Mouse (Mus musculus) thymus, postnatal 0 days (tissue): ENCODE data around the gene Phactr1. TPM values are rescaled to one million over a fixed set of nuclear protein-coding genes. Genes with fewer than 3 reads are reported as not detected.

Experiments used
- DNase-seq: peaks from one replicate; pipeline ENCODE4 v3.0.0-alpha.2; 2015; ENCODE audit warnings: low spot score
- polyA plus RNA-seq: library from polyadenylated mRNA; unstranded; fragments of >200 nt; fragmentation: Nextera tagmentation; extraction: Ambion mirVana; gene quantifications from 2 replicates; pipeline ENCODE4 v1.2.1, GENCODE M21; 2015

The Phactr1 gene
- 2.7 and 3.2 TPM in 2 replicates for polyA plus RNA-seq

DNA sequence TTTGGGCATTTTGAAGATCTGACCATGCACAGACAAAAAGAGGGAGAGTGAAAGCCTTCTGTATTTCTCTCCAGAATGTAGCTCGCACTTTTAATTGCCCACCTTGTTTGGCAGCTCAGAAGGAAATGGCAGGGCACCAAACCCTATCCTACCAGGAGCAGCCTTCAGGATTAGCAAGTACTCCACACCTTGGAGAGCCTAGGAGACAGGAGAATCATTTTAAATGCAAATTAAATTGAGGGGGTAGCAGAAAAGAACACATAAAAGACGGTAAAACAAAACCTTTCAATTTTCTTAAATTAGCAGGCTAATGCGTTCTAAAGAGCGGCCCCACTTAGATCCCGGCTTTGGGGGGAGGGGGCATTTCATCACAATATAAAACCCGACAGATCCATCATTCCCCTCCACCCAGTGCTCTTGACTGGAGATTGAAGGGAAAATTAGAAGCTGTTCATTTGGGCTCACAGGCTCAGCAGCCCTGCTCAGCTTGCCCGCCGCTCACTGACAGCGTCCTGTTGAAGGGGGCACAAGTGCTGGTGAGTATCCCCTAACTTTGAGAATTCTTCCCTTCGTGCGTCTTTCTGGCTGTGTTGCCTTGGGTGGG is at the start of gene Phactr1:
Phactr1 (plus strand) TSS at position 233 of the 604 bp plus-strand sequence.
- DNase-seq: no peak

DNA sequence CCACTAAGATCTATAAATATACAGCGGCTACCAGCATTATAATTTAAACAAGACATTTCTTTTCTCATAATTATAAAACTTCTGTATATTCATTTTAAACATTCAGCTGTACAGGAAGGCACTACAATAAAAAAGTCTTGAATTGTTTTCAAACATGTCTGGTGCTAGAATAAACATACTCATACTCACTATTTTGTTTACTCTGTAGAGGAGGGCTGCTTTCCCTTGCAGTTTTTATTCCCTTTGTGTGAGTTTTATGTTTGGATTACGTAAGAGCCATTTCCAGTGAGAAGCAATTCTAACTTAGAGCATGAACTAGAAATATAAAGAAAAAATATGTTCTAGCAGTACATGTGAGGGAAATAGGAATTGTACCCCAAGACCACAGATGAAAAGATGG is 45.5 kb upstream of the Phactr1 start:
- no peak for DNase-seq

DNA sequence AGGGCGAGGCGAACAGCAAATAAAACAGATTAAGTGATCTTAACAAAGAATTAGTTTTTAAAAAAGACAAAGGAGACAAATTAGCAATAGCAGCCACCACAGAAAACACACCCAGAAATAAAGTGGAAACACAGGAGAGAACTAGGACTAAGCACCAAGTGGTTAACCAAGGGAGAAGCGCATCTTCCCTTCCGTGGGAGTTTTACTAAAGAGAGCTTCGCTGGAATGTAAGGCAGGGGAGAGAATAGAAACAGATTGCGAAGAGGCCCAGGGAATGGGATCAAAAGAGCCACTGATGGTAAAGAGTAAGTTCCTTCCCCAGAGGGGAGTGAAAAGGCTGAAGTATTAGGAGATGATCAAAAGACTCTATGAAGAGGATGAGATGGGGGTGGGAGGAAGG is 30.2 kb upstream of the Phactr1 start:
- DNase-seq: no peak

DNA sequence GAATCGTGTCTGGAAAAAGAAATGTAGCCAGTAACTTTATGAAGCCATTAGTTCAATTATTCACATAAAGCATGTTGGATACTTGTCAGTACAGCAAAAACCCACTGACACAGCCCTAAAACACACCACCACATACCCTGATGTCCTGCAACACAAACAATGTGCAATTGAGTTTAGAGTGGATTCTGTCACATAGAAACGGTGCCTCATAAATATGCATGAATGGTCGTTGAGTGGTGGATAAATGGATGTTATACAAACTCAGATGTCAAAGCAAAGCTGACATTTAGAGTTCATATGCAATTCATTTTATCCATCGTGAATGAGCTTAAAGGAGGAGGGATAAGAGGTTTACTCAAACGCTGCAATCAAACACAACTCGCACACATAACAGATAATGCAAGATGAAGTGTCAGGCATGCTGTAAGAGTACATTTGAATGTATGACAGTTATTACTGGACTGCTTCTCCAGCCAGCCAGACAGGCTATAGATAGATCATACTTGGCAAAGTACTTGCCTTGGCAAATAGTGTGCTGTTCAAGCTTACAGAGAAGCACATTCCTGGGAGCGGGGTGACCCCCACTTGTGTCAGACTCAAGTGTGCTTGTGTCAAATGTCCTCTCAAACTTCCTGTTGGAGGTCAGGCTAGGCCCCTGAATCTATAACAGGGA is 23.6 kb upstream of the Phactr1 start:
- no peak for DNase-seq

DNA sequence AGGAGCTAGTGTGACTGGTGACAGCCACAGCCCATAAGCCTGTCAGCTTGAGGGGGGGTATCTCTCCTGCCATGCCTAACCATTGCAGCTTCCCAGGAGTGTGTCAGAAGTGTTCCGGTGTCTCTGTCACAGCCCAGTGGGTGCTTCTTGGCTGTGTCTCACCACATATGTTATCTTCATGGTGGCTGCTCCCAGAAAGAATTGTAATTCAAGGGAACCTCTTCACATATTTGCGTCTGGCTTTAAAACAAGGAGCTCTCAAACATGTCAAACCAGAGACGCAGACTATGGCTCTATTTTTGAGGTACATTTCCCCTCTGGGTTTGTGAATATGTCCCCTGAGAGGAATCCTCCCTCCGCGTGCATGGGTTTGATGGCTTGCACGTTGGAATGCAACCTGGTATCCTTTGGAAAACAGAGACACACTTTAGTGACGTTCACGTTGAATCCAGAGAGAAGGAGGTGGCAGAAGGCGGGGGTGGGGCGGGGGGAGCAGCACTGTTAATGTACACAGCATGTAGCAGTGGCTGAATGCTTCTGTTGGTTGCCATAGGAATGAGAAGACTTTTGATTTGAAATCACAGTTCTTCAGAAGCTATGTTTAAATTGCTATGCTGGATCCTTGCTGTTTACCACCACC is 8.7 kb upstream of the Phactr1 start:
- DNase-seq: no peak

DNA sequence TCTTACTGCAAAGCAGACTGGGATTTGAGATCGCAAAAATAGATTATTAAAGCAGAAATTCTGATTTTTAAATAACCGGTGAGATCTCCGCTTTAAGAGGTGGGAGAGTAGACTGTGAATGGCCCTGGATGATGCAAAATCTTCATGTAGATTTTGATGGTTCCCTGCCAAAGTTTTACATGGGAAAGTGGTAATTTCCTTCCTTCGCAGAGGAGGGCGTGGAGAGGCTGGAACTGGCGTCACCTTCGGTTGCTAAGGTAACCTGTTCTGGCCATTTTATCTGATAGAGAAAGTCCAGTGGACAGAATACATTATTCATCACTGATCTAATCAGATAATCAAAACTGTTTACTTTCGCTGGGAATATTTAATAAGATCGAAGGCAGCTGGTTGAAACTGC is 876 bp downstream of the Phactr1 start:
- no peak for DNase-seq

DNA sequence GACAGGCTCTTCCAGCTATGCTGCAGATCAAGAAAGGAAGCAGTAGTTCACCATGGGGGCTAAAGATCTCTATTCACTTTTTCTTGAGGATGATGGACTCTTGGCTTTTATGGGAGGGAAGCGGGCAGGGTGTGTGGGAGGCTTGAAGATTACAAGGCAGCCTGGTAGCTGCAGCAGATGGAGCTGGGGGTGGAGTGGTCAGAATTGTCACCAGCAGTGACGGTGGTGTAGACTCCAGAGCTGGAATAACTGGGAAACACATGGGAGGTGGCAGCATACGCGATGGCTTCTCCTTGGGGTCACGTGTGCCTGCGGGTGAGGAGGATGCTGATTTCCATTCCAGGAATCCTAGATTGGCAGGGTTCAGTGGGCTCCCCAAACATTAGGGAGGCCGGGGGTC is 3.8 kb downstream of the Phactr1 start:
- no peak for DNase-seq

DNA sequence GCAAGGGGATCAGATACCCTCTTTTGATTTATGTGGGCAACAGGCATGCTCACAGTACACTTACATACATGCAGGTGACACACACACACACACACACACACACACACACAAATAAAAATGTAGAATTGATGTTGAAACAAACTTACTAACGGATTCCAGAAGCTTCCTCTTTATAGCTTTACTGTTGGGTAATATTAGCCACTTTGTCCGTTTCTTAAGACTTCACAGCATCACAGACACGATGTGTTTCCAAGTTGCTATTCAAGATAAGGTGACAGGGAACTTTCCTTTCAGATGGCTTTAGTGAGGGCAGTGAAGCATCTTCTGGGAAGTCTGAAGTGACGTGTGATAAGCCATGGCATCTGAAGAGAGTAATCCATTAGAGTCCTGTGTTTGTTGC is 11.8 kb downstream of the Phactr1 start:
- DNase-seq: no peak

DNA sequence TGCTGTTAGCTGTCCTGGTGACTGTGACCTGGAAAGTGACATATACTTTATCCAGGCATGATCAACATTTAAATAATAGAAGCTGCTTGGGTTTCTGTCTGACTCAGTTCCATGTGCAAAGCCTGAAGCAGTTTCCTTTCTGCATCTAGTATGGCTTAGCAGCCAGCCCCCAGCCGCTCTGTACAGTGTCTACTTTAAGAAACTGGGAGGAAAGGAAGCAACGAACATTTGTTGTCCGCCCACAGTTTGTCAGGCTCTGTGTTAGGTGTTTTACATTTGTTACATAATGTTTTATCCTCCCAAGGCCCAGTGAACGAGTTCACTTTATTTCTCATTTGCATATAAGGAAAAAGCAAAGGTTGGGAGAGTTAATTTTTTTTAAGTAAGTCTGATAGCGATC is 16.2 kb downstream of the Phactr1 start:
- DNase-seq: no peak

DNA sequence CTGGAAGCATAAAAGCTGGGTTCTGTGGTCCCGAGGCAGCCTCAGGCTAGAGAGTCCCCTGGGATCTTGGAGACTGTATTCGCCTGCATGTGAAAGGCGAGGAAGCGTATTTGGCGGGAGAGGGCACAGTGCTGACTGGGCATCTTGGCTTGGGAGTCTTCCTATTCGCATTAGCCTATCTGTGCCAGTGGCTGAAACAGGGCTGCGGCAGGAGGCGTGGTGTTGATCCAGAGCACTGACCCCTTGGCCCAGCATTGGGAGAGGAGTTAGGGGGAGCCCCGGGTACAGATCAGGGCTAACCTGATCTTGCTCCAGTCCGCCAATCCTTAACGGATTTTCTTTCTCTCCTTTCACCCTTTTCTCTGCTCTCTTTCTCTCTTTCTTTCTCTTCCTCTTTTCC is 28.7 kb downstream of the Phactr1 start:
- no peak for DNase-seq

DNA sequence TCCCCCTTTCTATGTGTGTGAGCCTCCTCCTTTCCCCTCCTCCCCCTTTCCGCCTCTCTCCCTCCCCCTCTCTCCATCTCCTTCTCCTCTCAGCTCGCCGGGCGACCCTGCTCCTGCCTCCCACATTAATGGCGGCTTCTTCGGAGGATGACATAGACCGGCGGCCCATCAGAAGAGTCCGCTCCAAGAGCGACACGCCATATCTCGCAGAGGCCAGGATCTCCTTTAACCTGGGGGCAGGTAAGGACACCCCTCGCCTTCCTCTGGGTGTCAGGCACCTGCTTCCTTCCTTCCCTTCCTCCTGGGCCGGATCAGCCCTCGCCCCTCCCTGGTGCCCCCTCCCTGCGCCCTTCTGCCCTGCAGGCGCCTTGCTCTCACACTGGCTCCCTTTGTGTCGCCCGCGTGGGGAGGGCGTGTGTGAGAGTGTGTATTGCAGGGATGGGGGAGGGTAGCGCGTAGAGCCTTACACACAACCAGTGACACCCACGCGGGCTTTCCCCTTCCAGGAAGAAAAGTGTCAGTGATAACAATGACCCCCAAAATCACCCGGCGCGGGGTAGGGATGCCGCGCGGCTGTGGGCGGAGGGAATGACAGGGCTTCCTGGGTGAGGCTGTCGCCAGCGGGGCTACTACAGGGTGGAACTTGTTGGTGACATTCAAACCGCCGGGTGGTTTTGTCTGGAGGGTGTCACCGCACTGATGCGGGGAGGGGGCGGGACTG is 29.3 kb downstream of the Phactr1 start:
- no peak for DNase-seq

DNA sequence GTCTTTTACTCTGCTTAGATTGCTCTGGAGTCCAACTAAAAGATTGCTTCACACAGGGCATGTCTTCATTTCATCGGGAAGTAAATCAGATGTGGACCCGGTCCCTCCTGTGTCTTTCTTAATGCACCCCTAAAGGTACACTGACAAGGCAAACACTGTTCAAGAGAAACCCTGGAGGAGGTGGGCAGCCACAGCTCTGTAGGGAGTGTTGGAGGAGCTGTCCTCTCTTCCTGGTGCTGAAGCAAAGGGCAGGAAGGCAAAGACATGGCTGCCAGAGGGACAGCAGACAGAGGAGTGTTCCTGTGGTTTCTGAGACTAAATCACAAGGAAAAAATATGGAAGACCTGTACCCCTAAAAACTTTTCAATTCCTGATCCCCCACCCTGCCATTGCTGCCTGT is 31.1 kb downstream of the Phactr1 start:
- DNase-seq: no peak

DNA sequence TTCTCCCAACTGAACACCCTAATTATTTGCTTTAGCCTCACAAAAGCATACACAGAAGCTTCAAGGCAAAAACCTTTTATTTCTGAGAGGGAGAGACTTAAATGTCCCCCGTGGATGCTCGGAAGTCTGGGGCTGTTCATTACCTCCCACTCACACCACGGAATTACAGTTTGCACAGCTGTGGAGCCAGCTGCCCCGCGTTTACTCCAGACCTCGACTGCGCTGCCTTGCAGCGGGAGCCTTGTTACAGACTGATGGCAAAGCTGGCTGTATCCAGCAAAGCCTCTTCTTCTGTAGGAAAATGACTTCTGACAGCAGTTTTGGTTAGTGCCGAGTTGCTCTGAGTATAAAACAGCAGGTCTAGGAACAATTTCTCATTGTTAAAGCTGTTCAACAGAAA is 39.0 kb downstream of the Phactr1 start:
- no peak for DNase-seq

DNA sequence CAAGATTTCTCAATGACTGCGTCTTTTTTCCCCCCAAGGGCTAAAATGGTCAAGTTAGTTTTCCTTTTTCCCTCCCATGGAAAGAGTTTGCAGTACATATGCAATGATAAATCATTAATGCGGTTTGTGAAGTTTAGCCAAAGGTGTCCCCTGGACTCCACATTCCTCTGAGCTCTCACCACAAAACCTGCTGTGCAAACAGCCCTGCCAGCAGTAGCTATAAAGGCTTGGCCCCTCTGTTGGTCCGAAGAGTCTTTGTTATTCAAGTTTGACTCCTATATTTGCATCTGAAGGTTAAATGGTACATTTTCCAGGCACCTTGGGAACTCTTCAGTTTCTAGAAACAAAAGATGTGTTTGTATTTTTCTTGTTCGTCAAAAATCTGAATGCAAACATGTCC is 39.7 kb downstream of the Phactr1 start:
- DNase-seq: no peak

DNA sequence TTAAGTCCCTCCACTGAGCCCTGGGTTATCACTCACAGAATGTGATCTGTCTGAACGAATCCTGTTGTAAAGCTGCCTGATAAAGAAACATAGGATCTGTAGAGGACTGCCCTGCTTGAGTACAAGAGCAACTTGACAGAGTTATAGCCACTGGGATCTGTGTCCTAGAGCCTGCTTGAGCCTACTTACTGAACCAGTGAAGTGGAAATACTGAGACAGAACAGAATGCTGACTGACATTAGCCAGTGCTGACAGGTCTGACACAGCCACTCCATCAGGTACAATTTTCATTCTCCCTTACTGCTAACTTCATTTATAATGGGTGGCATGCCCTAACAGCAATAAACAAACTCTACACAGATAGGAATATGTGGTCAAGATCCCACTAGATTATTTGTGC is 40.2 kb downstream of the Phactr1 start:
- no peak for DNase-seq

DNA sequence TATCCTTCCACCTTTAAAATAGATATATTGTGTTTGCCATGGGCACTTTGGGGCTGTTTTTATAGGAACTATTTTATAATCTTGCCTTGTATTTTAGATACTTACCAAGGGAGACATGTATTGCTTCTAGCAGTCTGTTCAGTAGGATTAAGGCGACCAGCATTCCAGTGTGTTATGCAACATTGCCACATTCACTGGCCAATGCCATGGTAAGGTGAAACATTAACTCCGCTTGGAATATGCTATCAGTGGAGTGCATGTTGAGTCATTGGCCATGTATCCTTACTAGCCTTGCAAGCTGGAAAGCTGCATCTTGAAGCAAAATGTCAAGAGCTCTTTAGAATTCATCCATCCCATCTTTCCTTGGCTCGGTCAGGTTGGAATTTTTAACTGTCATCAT is 43.6 kb downstream of the Phactr1 start:
- no peak for DNase-seq

DNA sequence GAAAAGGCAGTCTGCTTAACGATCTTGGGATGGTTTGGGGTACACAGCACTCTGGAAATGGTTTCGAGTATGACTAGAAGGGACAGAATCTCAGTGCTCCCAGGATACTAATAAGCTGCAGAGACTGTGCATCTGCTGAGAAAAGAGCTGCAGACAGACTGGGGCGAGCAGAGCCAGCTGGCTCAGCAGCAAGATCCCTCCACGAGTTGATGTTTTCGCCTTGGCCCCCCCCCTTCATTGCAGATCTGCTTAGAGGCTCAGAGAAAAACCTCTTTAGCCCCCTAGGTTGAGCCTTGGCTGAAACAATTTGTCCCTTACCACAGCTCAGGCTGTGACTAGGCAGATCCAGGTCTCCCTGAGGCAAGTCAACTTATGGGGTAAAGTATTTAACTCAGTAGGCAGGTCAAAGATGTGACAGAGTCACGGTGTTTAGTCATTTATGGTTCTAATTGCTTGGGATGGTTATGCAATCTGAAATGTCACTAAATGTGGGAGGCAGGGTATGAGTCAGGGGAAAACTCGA is 45.3 kb downstream of the Phactr1 start:
- DNase-seq: no peak

DNA sequence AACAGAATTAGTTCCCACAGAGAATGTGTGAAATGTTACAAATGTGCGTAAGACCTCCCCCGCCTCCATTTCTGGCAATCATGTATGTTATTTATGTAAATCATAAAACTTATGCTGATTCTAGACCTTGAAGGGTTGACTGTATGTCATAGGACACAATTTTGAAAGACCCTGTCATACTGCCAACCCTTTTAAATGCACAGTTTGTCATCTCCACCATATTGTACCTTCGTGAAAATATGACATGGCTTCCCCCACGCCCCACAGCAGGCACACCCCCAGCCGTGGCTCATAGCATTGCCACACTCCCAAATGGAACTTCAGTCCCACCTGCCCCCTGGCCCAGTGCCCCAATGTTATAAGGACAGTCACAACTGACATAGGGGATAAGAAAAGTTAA is 57.1 kb downstream of the Phactr1 start:
- no peak for DNase-seq

DNA sequence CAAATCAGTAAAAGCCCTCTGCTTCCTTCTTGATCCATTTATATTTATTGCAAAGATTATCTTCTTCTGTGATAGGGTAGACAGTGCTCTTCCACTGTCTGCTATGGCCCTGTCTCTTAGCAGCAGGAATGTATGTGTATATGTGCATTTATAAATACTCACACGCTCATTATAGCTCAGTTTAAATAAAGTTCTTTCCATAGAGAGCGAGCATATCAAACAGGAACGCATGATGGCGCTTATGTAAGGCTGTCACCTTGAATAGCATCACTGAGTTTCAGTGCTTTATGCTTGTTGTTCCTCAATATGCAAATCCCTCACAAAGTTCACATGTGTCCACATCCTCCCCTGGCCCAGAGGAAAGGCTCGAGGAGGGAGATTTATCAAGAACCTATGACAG is 57.7 kb downstream of the Phactr1 start:
- DNase-seq: no peak

DNA sequence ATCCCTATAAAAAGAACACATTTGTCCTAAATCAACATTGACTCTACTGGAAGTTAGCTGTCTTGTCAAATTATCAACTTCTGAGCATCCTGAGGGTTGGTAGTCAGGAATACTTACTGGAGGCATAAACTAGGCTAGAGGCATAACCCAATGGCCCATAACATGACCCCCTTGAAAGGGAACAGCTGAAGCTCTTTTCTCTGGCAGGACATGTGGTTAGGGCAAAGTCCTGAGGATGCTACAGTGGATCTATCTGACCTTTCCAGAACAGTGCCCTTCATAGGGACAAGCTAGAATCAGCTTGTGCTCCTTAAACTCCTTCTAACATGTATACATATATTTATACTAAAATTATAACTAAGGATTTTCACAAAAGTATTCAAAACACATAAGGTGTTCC is 61.8 kb downstream of the Phactr1 start:
- no peak for DNase-seq

DNA sequence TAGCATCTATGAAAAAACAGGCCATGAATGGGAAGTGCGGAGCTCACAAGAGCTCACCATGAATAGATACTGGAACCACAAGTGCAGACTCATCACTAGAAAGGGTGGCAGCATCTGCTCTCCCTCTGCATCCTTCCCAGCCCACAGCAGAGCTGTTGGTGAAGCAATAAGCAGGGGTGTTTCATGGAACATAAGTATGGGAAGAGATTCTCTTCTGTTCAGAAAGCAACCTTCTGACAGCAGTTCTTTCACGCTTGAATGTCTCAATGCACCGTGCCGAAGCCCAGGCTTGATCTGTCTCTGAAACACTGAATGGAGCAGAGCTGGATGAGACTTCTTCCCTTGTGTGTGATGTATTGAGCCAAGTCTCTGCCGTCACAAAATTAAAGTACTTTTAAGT is 64.0 kb downstream of the Phactr1 start:
- DNase-seq: no peak
